Mouse (Mus musculus): ENCODE measurements around the gene Wwc2.

DNA sequence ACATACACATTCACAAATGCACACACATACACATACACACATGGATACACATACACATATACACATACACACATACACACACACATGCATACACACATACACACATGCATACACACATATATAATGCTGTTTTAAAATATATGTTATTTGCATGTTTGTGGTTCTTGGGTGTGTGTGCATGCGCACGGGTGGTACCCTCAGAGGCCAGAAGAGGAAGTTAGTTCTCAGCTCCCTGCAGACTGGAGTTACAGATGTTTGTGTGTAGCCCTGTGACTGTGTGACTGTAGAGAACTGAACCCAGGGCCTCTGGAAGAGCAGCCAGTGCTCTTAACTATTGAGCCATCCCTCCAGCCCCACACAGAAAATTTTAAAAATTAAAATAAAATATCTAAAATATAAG, 29.0 kb upstream of the Wwc2 start:
- TF ChIP-seq CTCF (IDR thresholded peaks at IDR 0.05; ENCODE audit: extremely low read depth, insufficient read depth, low read length) = no peak
- no peak for TF ChIP-seq POLR2A (IDR thresholded peaks at IDR 0.05; ENCODE audit: extremely low read depth, insufficient read depth, low read length)
